Mouse (Mus musculus) v-Abl transformed pro-B cells (cell line): ENCODE measurements around the gene Foxp1.

ENCODE experiments used
- in situ Hi-C, 2 experiments: fragments of 400-800 bp; cut with MboI; formaldehyde crosslinking; loops; one replicate each; pipeline ENCODE4 v1.15.1; 2025; ENCODE audit not compliant: unreplicated experiment in 2 of 2

Gene Foxp1

DNA sequence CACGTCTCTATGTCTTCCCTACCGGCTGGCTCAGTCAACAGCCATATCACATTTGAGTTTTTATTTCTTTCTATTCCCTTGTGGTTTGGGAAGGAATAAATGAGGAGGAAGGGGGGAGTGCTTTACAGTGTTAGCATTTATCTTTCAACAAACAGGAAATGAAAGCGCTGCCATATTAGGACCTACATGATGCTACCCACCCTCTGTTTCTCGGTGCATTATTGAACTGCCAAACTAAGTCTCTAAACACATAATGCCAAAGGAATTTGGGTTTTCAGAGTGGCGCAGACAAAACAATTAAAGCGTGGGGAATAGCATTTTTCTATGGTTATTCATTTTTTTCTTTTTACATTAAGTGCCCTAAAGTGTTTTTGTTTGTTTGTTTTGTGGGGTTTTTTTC is 566.8 kb downstream of the Foxp1 start:
- in situ Hi-C loops, result no loop called here

DNA sequence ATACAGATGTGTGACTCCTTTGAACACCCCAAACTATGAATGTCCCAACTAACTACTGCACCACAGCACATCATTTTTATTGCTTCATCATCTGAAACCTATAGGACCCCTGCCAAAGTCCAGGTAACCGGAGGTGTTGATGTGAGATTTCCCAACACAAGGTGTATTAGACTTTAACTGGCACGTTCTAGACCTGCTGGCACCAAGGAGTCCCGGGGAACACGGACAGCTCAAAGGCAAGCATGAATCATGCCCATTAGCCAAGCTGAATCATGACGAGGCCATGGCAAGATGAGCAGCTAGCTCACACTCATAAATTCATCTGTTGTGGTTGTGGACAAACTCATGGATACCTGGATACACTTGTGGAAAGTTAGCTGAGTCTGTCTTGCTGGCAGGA is 568.1 kb downstream of the Foxp1 start:
- in situ Hi-C loops, result no loop called here

DNA sequence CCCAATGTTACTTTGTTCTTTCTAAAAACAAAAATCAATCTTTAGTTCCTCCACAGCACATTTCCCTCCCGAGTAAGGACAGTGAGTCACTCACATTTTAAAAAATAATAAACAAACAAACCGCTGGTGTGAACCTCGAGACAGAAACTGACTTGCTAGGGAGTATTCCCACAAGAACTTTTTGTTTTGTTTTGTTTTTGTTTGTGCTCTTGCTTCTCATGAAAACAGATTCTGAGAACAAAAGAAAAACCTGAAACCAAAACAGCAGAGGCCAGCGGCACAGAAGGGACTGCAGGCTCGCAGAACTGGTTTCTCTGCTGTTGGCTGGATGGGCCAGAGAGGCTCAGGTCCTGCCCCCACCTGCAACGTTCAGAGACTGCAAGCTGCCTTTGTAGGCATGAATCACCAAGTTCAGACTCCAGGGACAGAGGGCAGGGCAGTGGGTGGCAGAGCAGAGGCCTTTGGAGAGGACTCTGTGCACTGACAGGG is 572.8 kb downstream of the Foxp1 start:
- in situ Hi-C loops, result loop anchor here in 1 of 2 experiments (10.0 kb wide), 1 partner anchor 505 kb away; no protein-coding TSS in a partner anchor

DNA sequence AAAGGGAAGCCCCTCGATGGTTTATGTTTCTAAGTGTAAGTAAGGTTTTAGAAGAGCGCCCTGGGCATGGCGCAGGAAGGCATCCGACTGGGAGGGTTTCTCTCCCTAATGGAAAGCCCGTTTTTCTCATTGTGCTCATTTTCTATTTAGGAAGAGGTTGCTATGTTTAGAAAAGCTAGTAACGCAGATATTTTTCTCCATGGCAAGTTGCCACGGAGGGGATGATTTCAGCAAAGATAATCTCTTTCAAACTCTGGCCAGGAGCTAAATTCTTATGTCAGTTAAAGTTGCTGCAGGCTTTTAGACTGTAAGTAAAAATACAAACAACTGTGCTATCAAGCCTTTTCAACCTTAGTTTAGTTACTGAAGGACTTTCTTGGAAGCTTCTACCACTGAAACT is 573.2 kb downstream of the Foxp1 start:
- in situ Hi-C loops, result loop anchor here in 1 of 2 experiments (10.0 kb wide), 1 partner anchor 506 kb away; no protein-coding TSS in a partner anchor

DNA sequence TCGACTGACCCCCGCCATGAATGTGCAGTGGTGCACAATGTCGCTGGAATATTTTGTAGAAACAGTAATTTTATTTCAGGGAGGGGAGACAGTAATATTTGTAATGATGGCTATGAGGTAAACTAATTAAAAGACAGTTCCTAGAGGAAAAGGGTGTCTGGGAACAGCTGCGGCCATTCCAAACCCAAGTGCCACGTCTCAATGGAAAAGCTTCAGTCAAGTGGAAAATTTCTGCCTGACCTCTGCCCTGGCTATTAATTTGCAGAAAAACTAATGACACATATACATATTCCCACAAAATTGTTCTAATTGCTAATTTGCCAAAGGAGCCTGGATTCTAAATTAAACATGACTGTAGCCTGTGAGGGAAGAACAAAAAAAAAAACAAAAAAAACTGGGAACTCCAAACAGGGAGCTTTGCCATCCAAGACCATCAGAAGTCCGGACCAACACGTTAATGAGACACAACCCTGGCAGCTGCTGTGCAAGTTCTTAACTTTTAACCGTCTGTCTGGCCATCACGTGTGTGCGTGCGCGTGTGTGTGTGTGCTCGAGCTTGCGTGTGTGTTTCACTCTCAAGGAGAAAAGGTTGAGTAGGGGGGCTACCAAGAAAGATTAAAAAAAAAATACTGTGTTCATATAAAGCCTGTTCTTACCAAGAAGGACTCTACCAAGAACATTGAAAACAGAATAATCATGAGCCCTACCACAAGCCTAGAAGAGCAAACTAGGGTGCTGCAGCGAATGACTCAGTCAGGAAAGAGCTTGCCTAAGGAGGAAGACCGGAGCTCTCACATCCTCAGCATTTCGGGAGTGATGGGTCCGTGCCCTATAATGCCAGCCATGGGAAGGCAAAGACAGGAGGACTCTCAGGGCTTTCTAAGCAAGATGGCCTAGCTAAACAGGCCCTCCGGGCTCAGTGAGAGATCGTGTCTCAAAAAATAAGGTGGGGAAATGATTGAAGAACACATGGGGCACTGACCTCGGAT is 574.1 kb downstream of the Foxp1 start:
- in situ Hi-C loops, result loop anchor here in 1 of 2 experiments (10.0 kb wide), 1 partner anchor 506 kb away; no protein-coding TSS in a partner anchor

DNA sequence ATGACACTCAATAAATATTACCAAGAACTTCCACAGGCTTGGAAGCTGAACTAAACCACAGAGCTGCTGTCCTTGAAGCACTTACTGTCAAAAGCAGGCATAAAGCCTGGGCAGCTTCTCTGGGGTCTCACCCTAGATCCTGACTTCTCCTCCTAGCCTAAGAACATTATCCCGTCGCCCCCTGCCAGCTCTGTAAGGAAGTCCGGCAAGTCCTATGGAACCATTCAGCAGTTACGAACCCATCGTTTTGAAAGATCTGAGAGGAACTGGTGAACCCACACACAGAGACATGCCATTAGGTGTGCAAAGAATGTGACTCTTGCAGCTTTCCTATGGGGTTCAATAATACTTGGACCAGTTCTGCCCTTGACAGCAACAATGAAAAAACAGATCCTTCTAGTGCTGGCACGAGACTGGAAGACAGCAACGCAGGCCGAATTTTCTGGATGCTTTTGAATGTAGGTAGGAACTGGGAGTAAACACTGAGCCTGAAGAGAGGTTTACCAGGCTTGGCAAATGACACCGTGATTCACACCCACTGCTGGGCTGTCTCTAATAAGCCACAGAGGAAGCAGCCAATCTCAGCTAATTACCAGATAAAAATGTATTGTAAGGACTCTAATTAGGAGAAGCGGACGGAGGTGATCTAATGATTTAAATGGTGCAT is 574.9 kb downstream of the Foxp1 start:
- in situ Hi-C loops, result loop anchor here in 1 of 2 experiments (10.0 kb wide), 1 partner anchor 507 kb away; no protein-coding TSS in a partner anchor

DNA sequence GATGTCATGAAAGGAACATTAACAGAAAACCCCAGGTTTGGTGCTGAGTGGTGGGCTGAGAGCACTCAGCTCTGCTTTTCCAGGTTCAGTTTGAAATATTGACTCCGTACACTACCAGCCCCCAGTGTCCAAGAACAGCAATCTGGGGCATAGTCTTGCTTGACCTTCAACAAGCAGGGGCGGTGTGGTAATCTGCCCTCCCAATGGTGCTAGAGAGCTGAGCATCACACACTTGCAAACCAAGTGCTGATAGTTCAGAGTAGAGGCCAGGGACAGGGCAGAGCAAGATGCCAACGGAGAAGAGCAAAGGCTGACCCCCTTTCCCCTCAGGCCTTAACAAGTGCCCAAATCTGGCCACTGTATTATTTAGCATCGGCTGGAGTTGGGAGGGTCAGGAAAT is 575.8 kb downstream of the Foxp1 start:
- in situ Hi-C loops, result loop anchor here in 1 of 2 experiments (10.0 kb wide), 1 partner anchor 508 kb away; no protein-coding TSS in a partner anchor

DNA sequence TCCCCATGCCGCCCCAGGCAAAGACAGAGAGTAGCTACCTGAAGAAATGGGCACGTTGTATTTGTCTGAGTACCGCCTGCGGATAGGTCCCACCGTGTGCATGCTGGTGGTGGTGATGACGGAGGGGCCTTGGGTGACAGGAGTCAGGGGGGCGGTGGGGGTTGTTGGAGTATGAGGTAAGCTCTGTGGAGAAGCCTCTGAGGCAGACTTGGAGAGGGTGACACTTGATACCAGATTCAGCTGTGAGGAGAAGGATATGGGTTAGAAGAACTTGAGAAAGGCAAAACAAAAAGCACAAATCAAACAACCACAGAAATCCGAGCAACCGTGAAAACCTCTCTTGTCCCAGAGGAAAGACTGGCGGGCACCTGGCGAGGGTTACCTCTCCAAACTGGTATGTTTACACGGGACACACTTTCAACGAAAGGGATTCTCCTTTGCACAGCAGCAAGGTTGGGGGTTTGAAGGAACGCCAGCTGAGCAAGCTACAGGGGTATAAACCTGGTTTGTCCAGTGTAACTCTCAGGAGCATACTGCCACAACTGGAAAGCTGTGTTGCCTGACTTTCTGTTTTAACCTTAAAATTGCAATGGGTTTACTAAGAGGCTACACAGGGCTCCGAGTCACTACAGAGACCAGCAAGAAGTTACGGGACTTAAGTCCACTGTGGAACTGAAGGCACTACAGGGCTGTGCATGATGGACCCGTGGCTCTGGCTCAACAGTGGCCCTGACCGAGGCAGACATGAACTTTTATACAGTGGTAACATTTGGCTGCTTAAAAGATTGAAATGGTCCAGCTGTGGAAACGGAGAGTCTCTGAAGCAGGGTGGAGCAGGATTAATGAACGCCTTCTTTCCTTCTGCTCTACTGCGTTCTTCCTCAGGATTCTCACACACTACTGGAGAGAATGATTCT is 576.8 kb downstream of the Foxp1 start:
- in situ Hi-C loops, result loop anchor here in 1 of 2 experiments (10.0 kb wide), 1 partner anchor 509 kb away; no protein-coding TSS in a partner anchor

DNA sequence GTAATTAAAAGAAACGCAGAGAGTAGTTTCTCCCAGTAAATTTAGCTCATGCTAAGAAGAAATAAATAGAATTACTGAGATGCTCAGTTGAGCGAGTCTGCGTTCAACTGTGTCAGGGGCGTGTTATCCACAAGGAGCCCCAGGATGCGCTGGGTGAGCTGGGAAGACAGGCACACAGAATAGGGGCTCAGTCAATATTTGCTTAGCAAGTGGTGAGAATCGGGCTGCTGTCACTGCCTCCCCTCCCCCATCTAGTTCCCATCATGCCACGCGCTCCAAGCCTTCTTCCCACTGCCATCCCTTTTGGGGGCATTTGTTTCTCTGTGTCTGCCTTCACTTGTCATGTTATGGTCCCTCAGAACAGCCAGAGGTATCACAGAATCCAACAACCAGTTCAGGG is 584.2 kb downstream of the Foxp1 start:
- in situ Hi-C loops, result no loop called here

DNA sequence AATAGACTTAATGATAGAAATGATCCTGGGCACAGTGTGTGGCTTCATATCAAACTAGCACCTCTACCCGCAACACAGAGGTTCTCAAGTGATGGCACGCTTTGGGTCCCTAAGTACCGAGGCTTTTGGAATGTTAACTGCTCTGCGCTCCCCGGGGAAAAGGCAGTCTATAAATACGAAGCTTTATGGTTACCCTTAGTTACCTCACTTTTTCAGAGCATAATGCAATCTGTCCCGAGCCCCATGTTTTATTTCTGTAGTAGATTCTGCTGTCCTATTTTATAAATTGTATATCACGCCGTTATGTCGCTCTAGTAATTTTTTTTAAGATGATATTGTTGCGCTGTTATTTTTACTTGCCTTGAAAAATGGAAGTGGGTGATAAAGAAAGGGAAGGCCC is 585.0 kb downstream of the Foxp1 start:
- in situ Hi-C loops, result no loop called here

DNA sequence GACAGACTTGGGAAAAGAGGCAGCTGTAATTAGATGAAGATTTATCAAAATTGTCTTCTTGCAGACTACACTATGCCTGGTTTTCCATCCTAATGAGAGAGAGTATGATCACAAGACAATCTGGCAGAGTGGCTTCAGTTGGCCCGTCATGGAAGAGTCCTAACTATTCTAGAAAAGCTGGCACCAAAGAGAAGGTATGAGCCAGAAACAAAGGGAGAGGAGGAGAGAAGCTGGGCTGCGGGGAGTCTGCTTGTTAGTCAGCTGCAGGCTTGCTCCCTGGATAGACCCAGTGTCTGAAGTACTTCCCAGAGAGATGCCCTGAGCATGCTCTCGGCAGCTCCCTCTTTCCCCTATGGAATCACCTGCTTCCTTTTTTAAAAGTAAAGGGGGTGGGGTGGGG is 586.1 kb downstream of the Foxp1 start:
- in situ Hi-C loops, result no loop called here

DNA sequence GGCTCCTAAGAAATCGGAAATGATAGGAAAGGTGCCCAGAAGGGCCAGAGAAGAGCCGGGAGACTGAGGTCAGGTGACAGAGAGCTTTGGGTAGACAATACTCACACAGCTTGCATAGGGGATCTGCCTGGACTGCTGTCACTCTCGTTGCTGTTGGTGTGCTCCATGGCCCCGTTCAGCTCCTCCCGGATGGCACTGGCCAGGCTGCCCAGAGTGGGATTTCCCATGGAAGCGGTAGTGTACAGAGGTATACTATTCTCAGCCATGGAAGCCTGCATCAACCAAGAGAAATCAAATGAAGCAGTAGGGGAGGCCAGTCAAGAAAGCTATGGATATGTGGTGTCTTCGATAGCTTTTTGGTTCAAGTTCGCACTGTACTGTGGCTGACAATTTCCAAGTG is 587.4 kb downstream of the Foxp1 start:
- in situ Hi-C loops, result no loop called here

DNA sequence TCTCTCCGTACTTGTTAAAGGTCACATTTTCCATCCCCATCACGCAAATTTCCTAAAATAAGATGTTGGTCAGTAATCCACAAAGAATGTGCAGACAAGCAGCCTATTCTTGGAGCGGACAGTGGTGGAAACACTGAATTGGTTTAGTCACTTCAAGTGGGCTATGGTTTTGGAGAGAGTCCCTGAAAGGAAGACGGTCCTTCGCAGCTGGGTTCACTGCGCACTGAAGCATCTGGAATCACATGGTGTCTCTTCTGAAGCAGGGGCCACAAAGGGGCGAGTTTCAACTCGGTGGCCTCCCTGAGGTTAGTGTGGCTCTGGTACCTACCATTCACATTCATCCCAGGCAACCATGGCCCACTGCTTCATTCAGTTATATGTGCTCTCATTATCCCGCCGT is 588.1 kb downstream of the Foxp1 start:
- in situ Hi-C loops, result no loop called here

DNA sequence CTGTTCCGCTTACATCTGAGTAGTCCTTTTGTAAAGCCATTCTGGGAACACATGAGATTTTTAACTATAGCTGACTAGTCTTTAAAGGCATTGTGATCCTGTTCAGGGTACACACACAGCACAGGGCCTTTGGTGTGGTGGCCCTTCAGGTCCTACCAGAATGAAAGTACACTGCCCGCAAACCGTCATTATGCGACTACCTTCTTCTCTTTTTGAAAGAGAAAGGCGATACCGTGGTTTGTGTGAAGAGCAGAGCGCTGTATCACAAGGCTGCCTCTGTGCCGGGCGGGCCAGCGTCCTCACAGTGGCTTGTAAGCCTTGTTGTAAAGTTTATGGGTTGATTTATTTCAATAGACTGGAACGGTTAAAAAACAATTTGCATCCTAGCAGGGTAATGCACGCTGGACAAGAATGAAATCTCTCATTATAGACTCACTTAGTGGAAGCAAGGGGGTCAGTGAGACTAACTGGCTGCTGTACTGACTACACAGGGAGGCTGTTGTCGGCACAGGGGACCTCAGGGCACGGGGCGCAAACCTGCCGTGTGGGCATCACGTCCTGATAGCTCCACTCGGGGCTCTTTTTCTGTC is 589.3 kb downstream of the Foxp1 start:
- in situ Hi-C loops, result no loop called here

DNA sequence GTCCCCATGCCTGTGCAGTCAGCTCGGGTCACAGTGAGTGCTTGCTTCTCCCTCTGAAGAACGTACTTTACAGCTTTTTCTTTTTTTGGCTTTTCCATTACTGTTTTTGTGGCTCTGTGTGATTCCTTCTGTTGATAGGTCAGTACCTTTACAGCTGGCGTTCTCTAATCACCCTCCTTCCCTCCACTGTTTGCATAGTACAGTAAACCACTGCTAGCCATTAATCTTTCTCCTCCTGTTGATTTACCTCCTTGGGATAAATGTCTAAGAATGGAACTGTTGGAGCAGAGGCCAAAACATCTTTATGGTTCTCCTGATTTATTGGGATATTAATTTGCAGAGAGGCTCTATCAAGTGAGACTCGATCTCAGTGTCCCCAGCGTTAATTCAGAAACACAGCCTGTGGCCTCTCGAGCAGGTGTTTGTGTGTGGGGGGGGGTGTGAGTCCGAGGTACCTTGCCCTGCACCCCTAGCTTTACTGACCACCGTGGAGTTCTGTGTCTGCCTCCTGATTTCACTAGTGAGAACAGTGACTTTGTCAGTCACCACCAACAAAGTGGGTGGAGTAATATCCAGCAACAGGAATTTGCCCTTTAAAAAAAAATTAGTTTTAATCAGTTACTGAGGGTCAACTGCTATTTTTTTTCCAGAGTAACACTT is 590.5 kb downstream of the Foxp1 start:
- in situ Hi-C loops, result no loop called here

DNA sequence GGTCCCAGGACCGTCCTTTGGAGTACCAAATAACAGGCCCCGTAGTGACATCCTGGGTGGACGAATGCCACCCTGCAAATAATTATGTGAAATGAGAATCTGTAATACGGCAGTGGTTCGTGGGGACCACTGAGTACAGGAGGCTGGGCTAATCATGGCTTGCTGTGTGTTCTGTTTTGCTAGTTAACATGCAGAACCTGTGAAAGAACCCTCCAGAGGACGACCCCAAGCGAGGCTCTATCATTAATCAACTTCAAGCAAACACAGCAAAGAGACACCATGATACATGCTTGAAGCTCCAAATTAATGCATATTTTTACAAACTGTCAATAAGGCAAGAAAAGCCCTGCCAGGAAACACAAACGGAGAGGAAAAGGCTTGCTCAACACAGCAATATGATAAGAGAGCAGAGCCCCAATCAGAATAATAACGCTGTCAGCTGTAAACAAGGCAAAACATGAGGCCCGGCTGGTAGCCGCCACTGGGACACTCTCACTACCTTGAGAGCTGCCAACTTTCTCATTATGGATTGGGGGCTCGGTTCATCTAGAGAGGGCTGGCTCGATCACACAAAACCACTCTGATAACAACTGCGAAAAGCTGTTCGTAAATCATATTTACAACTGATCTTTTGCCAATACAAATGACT is 591.7 kb downstream of the Foxp1 start:
- in situ Hi-C loops, result no loop called here

DNA sequence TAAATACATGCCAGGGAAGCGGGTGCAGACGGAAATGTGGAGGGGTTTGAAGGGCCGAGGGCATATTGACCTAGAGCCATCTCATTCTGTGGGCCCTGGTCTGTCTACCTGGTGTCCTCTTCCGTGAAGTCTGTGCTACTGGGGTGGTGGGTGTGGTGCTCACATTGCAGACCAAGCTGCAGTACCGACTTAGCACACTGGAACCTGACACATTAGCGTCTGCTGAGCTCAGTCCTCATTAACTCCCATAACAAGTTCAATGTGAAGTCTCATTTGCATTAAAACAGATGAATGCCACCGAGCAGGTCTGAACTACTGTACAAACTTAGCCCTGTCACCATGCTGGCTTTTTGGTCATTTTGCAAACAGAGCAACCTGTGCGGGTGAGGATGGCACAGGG is 594.2 kb downstream of the Foxp1 start:
- in situ Hi-C loops, result no loop called here

DNA sequence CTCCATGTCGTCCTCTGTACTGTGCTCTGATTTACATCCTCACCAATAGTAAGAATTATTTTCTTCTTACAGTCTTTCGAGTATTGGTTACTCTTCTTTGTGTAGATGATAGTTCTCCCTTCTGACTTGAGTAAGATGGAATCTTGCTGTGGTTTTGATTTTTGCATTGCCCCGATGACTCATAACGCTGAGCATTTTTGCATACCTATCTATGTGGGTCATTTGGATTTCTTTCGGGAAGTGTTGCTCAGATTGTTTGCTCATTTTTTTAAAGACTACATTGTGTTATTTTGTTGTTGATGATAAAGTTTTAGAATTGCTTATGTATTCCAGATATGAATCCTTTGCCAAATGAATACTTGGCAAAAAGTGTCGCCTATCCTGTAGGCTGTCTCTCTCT is 621.3 kb downstream of the Foxp1 start:
- in situ Hi-C loops, result loop anchor here in 1 of 2 experiments (25.0 kb wide), 1 partner anchor 364 kb away; no protein-coding TSS in a partner anchor

DNA sequence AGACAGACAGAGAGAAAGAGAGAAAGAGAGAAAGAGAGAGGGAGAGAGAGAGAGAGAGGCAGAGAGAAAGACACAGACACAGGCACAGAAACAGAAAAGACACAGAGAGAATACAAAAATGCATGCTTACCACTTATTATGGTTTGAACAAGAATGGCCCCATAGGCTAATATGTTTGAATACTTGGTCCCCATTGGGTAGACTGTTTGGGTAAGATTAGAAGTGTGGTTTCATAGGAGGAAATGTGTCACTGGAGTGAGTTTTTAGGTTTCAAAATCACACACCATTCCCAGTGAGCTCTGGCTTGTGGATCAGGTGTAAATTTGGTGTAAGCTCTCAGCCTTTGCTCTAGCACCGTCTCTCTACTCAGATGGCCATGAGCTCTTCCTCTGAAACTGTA is 644.3 kb downstream of the Foxp1 start:
- in situ Hi-C loops, result no loop called here
